Mouse (Mus musculus): ENCODE measurements at regions not wholly inside any gene's neighbourhood (a gene's known extent, or its start where the extent isn't known, plus 50 kb on each side); places are given as distances from the start of the nearest gene placed in this dataset.

- TF ChIP-seq CTCF (IDR thresholded peaks at IDR 0.05) (no peak), POLR2A (IDR thresholded peaks at IDR 0.05; ENCODE audit: insufficient read depth, low read depth, low read length) (no peak)
These were observed 127.4 kb upstream of the Cpeb2 start for GRCm38 (mm10) chr5:43105528-43105927.
